In the genomic region with DNA sequence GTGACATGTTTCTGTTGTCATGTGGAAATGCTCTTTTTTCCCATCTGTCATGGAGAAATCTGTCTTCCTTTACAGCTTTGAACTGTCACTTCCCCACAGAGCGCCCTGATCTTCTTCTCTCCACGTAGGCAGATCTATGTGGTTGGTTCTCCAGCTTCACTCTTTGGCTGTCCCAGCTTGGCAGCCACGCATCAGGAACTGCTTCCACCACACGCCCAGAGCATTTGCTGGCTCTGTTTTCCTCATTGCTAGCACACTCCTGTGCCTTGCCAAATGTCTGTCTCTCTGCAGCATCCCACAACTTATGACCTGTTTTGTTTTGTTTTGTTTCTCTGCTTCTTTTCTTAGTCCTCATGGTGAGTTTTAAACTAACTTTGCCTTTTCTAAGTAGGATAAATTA, we compare ENCODE assay signal across 13 mouse cellular contexts. TPM values are rescaled to one million over a fixed set of nuclear protein-coding genes. Genes with fewer than 3 reads are reported as not detected.
DNase-seq lines count a peak whose midpoint lies in the region; ATAC-seq and TF ChIP-seq lines count a peak whose summit lies in the region.
"Had no signal": no experiment of that assay in that cellular context is flagged by ENCODE, and none has a peak within 500 bp of the region (broad histone marks: within the 10 kb centered on the region; RNA-seq: fewer than 3 reads in every experiment).

No protein-coding gene starts in this region.

- DNase-seq in frontal cortex, adult 2 months (ENCODE audit: extremely low spot score in 1 of 2, low spot score in 1 of 2): peak; percentile 28 to 56
- no peak for DNase-seq in frontal cortex, postnatal 25 days (ENCODE audit: low spot score in 2 of 2)
- peak; percentile 55 for DNase-seq in liver, adult 2 months (ENCODE audit: extremely low read depth, low read depth, low spot score)
- DNase-seq in liver: no peak
- DNase-seq in left cerebral cortex, postnatal 36 days (ENCODE audit: low spot score in 2 of 2): peak; percentile 12 to 16
- peak; percentile 44 for DNase-seq in skeletal muscle tissue, adult 2 months (ENCODE audit: low read depth, low spot score)
- no peak for DNase-seq in cerebellum, adult 11 months
- DNase-seq: adrenal gland, adult 2 months; cerebellum, adult 11-12 months had no signal

- H3K36me3 ChIP-seq in liver, adult 2 months (ENCODE audit: control insufficient read depth, insufficient read depth, low read length): no peaks in the 10 kb centered on the region
- H3K36me3 ChIP-seq: neural tube, embryonic 13.5 days had no signal

- no peak overlapping the region for H3K9ac ChIP-seq in liver, adult 2 months (ENCODE audit: low read depth, low read length)
- H3K9ac ChIP-seq: neural tube, embryonic 13.5 days had no signal

- intact Hi-C loops in left cerebral cortex, postnatal 36 days (cut with DNase I): no loop called here

- H3K79me2 ChIP-seq in liver, adult 2 months (ENCODE audit: control insufficient read depth, insufficient read depth, low read length): no peaks in the 10 kb centered on the region

- no peak overlapping the region for H3K4me3 ChIP-seq in liver, adult 2 months (ENCODE audit: insufficient read depth, low read depth, low read length)
- H3K4me3 ChIP-seq: neural tube, embryonic 13.5 days had no signal

- TF ChIP-seq POLR2A in liver, adult 2 months (IDR thresholded peaks at IDR 0.05; ENCODE audit: extremely low read depth, insufficient read depth, low read length): no peak

- no peak for ATAC-seq in megakaryocyte, adult 5-6 weeks (ENCODE audit: poor library complexity, severe bottlenecking)
- ATAC-seq: hindbrain, postnatal 0 days had no signal

- WGBS in liver, adult 2 months: 23% methylated on average over 4 of the region's 4 CpGs

- no peak overlapping the region for H3K27ac ChIP-seq in liver, adult 2 months (replicated peaks; ENCODE audit: insufficient read depth, low read depth, low read length)
- H3K27ac ChIP-seq: hindbrain, postnatal 0 days; neural tube, embryonic 13.5 days had no signal

- no peak for TF ChIP-seq CTCF in liver, adult 2 months (IDR thresholded peaks at IDR 0.05; ENCODE audit: low read depth, low read length)

- H3K27me3 ChIP-seq in liver, adult 2 months (ENCODE audit: control insufficient read depth, insufficient read depth, low read length): no peaks in the 10 kb centered on the region
- H3K27me3 ChIP-seq: neural tube, embryonic 13.5 days had no signal

- peaks cover 11% of the 10 kb centered on the region; the same call in 1 of the 2 replicates for H3K4me1 ChIP-seq in liver, adult 2 months (ENCODE audit: control insufficient read depth, insufficient read depth, low read length)
- H3K4me1 ChIP-seq: neural tube, embryonic 13.5 days had no signal

RNA-seq across cellular contexts. Expression of gene Lepr, which starts 24.3 kb away (rescaled TPM):
- 1.5 and 2.2 TPM in 2 replicates for polyA plus RNA-seq in frontal cortex, adult 2 months (2012; rRNA removed)
- 17.1 and 24.6 TPM in 2 replicates for total RNA-seq in liver, adult 2 months (2014; rRNA removed)
- 0.36 and 0.89 TPM in 2 replicates for polyA plus RNA-seq in liver, adult 2 months (2012; rRNA removed)
- total RNA-seq in left cerebral cortex, postnatal 36 days (2021): 1 to 10 TPM; 4.2 to 6.3 TPM
- total RNA-seq in megakaryocyte, adult 5-6 weeks (2015): 0.69 and 5.3 TPM in 2 replicates
- total RNA-seq in megakaryocyte, adult 5-6 weeks (2017): 0.62 and 1.7 TPM in 2 replicates
- total RNA-seq: megakaryocyte-erythroid progenitor cell, adult 5-6 weeks had no signal

RNA-seq across cellular contexts. Expression of gene Leprot, which starts 45.4 kb away (rescaled TPM):
- polyA plus RNA-seq in frontal cortex, adult 2 months (2012; rRNA removed): 38.8 and 39.0 TPM in 2 replicates
- 16.8 and 17.2 TPM in 2 replicates for total RNA-seq in liver, adult 2 months (2014; rRNA removed)
- polyA plus RNA-seq in liver, adult 2 months (2012; rRNA removed): 15.0 and 18.7 TPM in 2 replicates
- total RNA-seq in left cerebral cortex, postnatal 36 days (2021): 10 to 100 TPM; 24.3 to 27.6 TPM
- total RNA-seq in megakaryocyte, adult 5-6 weeks (2015): 67.5 and 69.0 TPM in 2 replicates
- 105 and 107 TPM in 2 replicates for total RNA-seq in megakaryocyte, adult 5-6 weeks (2017)

Comparison
In these comparisons a context has a peak if more than half of its experiments do, and no peak if none do; other contexts are left out.
1. DNase-seq: peak in frontal cortex, adult 2 months (2 of 2), liver, adult 2 months (single experiment), left cerebral cortex, postnatal 36 days (2 of 2) and skeletal muscle tissue, adult 2 months (single experiment); none in frontal cortex, postnatal 25 days (0 of 2), liver (single experiment) and cerebellum, adult 11 months (single experiment).